Mouse (Mus musculus): ENCODE results near the gene Tet3. TPM values are rescaled to one million over a fixed set of nuclear protein-coding genes. Genes with fewer than 3 reads are reported as not detected.

Tet3 gene
- polyA plus RNA-seq, 1 experiment from 2014 or later: 75.4 TPM

DNA sequence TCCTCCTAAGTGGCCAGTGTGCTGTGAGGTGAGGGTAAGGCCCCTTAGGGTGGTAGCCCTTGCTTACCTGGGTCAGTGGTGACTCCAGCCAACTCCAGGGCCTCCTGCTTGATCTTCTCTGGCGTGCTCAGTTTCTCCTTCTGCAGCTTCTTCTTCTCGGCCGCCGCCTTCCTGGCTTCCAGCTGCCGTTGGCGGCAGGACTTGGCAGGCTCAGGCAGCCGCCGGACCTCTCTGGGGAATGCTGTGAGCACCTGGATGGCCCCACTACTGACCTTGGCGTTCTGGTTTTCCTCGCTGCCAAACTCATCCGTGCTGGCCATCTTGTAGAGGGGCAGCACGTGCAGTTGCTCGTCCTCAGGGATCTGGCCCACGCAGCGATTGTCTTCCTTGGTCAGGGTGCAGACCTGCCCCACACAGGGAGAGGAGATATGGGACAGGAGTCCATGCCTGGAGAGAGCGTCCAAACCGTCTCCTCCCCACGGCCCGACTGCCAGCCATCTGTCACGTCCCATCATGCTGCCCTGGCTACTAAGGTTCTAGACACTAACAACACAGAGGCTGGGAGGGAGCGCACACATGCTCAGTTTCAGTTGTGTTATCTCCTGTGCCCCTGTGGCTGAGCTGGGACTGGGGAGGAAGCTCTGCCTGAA lies 88.4 kb downstream of the Tet3 start:
- Histone ChIP-seq H3K9me3 (no peaks in the 10 kb centered on the region), H3K27me3 (no peaks in the 10 kb centered on the region), H3K4me1 (replicated peaks) (no peaks in the 10 kb centered on the region), H3K27ac (no peak overlapping the region), H3K4me3 (no peak overlapping the region), H3K36me3 (peaks cover 92% of the 10 kb centered on the region), H3K4me2 (no peak overlapping the region), H3K9ac (no peak overlapping the region)
- no peak for ATAC-seq (ENCODE audit: low FRiP score)
- WGBS: 94% methylated on average over 21 of the region's 21 CpGs

GRCm38 (mm10) chr6:83363075-83363474 lies 95.8 kb downstream of the Tet3 start:
- H3K27ac ChIP-seq: no peak overlapping the region

DNA sequence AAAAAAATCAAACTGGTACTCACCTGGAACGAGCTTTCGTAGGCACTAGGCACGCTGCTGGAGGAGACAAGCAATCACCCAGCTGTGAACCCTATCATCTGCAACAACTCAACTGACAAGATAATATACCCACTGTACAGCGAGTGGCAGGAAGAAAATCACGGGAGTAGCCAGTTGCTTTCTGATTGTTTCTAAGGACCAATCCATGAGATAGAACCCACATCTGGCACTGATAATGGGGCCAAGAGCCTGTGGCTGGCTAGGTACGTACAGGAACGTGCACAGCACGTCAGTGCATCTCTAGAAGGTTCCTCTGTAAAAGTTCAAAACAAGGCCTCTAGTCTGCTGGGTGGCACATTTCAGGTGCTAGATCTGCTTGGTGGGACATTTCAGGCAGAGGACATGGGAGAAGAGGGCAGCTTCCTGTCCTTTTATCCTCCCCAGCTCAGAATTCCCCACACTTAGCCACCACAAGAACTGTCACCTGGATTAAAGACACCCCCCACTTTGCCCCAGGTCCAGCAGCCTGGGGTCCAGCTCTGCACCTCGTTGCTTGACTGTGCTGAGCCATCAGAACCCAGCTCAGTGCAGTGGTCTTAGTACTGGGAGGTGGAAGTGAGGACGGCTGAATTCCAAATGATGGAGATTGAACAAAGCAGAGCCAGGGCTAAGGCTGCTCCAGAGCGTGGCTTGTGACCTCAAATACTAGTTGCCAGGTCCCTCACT lies 97.2 kb downstream of the Tet3 start:
- Histone ChIP-seq H3K4me1 (replicated peaks) (no peaks in the 10 kb centered on the region), H3K9me3 (no peaks in the 10 kb centered on the region), H3K36me3 (peaks cover 63% of the 10 kb centered on the region), H3K27me3 (no peaks in the 10 kb centered on the region), H3K9ac (no peak overlapping the region), H3K4me2 (no peak overlapping the region), H3K4me3 (no peak overlapping the region), H3K27ac (no peak overlapping the region)
- no peak for ATAC-seq (ENCODE audit: low FRiP score)
- WGBS: 89% methylated on average over 11 of the region's 11 CpGs

More at GRCm38 (mm10) chr6:83363075-83363474, 95.8 kb downstream of the Tet3 start:
- no peaks in the 10 kb centered on the region for H3K27me3 ChIP-seq
- no peak overlapping the region for H3K9ac ChIP-seq
- no peaks in the 10 kb centered on the region for H3K9me3 ChIP-seq
- no peaks in the 10 kb centered on the region for H3K4me1 ChIP-seq (replicated peaks)
- ATAC-seq (ENCODE audit: low FRiP score): no peak
- no peak overlapping the region for H3K4me3 ChIP-seq
- H3K4me2 ChIP-seq: no peak overlapping the region
- WGBS: 93% methylated on average over 12 of the region's 12 CpGs
- peaks cover 66% of the 10 kb centered on the region for H3K36me3 ChIP-seq

DNA sequence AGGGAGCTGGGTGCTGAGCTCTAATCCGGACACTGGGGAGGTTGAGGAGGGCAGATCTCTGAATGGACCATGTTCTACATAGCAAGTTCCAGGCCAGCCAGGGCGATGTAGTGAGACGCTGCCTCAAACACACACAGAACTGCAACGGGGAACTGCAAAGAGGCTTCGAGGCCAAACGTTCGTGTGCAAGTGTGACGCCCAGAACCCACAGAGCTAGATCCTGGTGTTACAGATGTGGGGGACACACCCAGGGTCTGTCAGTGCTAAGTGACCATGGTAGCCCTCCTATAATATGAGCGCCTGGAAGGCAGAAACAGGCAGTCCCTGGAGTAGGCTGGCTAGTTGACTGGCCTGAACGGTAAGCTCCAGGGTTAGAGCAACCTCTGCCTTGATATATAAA lies 101.4 kb downstream of the Tet3 start:
- Histone ChIP-seq H3K9me3 (no peaks in the 10 kb centered on the region), H3K9ac (no peak overlapping the region), H3K36me3 (peaks cover 75% of the 10 kb centered on the region), H3K4me2 (no peak overlapping the region), H3K4me1 (replicated peaks) (no peaks in the 10 kb centered on the region), H3K4me3 (no peak overlapping the region), H3K27me3 (no peaks in the 10 kb centered on the region), H3K27ac (no peak overlapping the region)
- ATAC-seq (ENCODE audit: low FRiP score): no peak
- WGBS: 94% methylated on average over 10 of the region's 10 CpGs

GRCm38 (mm10) chr6:83356569-83357138 lies 102.2 kb downstream of the Tet3 start:
- Histone ChIP-seq H3K36me3 (peaks cover 73% of the 10 kb centered on the region), H3K4me3 (no peak overlapping the region), H3K4me1 (replicated peaks) (0 out of 2 replicates have a peak, but pooled peaks cover 4% of the 10 kb centered on the region), H3K4me2 (no peak overlapping the region), H3K27me3 (no peaks in the 10 kb centered on the region), H3K9ac (no peak overlapping the region), H3K27ac (no peak overlapping the region), H3K9me3 (no peaks in the 10 kb centered on the region)
- WGBS: 22% methylated on average over 7 of the region's 7 CpGs
- ATAC-seq (ENCODE audit: low FRiP score): peak; percentile 68

GRCm38 (mm10) chr6:83354856-83355781 lies 103.8 kb downstream of the Tet3 start:
- H3K9ac ChIP-seq: no peak overlapping the region
- peaks cover 14% of the 10 kb centered on the region for H3K4me1 ChIP-seq (replicated peaks)
- WGBS: 90% methylated on average over 9 of the region's 9 CpGs
- no peak overlapping the region for H3K27ac ChIP-seq
- no peaks in the 10 kb centered on the region for H3K9me3 ChIP-seq
- H3K4me3 ChIP-seq: no peak overlapping the region
- no peak for ATAC-seq (ENCODE audit: low FRiP score)
- no peaks in the 10 kb centered on the region for H3K27me3 ChIP-seq
- H3K4me2 ChIP-seq: no peak overlapping the region
- H3K36me3 ChIP-seq: peaks cover 63% of the 10 kb centered on the region

- WGBS: 93% methylated on average over 24 of the region's 24 CpGs
- ATAC-seq (ENCODE audit: low FRiP score): no peak
- H3K9ac ChIP-seq: 0 out of 2 replicates have a peak overlapping the region, but pooled peaks have one; percentile 35
Measured at GRCm38 (mm10) chr6:83352666-83353410, 106.0 kb downstream of the Tet3 start.

DNA sequence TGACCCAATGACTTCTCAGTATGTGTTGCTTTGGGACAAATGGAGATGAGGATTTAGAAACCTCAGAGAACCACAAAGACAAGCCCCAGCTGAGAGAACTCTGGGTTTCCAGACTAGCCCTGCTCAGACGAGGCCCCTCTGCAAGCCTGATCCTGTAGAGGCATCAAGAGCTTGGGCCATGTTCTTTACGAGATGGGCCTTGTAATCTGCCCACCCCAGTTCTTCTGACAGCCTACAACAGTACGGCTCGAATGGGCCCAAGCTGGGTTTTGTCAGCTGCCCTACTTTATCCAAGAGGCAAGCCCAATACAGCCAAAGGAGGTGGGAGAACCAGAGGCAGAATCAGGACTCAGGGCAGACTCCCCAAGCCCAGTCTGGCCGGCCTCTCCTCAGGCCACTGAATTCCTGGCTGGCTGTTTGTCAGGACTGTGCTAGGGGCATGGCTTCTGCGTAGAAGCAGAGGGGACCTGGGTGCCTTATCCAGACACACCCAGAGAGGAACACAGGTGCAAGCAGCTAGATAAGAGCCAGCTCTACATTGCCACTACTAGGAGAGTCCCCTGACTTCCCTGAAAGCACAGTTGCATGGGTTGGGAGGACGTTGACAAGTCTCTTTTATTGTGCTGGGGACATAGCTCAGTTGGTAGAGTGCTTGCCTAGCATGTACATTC lies 107.3 kb downstream of the Tet3 start:
- Histone ChIP-seq H3K4me1 (replicated peaks) (peaks cover 24% of the 10 kb centered on the region), H3K9ac (0 out of 2 replicates have a peak overlapping the region, but pooled peaks have one; percentile 35), H3K27ac (no peak overlapping the region), H3K9me3 (no peaks in the 10 kb centered on the region), H3K4me3 (no peak overlapping the region), H3K36me3 (peaks cover 40% of the 10 kb centered on the region), H3K4me2 (no peak overlapping the region), H3K27me3 (no peaks in the 10 kb centered on the region)
- no peak for ATAC-seq (ENCODE audit: low FRiP score)
- 87% methylated on average over 7 of the region's 7 CpGs for WGBS

More at GRCm38 (mm10) chr6:83352666-83353410, 106.0 kb downstream of the Tet3 start:
- Histone ChIP-seq H3K4me3 (no peak overlapping the region), H3K27me3 (no peaks in the 10 kb centered on the region), H3K27ac (no peak overlapping the region), H3K4me1 (replicated peaks) (peaks cover 24% of the 10 kb centered on the region), H3K4me2 (no peak overlapping the region), H3K9me3 (no peaks in the 10 kb centered on the region), H3K36me3 (peaks cover 42% of the 10 kb centered on the region)

- Histone ChIP-seq H3K4me2 (no peak overlapping the region), H3K9me3 (no peaks in the 10 kb centered on the region), H3K27me3 (no peaks in the 10 kb centered on the region), H3K4me3 (no peak overlapping the region), H3K9ac (no peak overlapping the region), H3K4me1 (replicated peaks) (peaks cover 24% of the 10 kb centered on the region), H3K27ac (no peak overlapping the region), H3K36me3 (peaks cover 40% of the 10 kb centered on the region)
- 92% methylated on average over 16 of the region's 16 CpGs for WGBS
- no peak for ATAC-seq (ENCODE audit: low FRiP score)
Measured at GRCm38 (mm10) chr6:83350851-83351405, 108.0 kb downstream of the Tet3 start.

DNA sequence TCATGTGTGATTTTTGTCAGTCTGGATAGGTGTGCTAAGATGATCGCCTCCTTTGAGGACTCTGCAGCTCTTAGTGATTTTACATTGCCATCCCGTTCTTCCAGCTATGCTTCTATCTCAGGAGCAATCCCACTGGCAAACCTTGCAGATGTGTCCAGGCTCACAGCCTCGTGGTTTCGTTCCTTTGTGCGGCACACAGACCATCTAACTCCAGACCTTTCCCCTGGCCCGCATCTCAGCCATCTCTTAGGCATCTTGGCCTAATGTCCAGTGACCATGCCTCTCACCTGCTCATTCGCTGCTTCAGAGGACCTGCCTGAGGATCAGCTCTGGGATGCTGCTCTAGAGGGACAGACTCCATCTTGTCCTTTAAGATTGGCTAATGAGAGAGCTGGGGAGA lies 108.7 kb downstream of the Tet3 start:
- H3K27ac ChIP-seq: no peak overlapping the region
- WGBS: 88% methylated on average over 7 of the region's 7 CpGs
- peak overlapping the region; percentile 96 for H3K9ac ChIP-seq
- H3K9me3 ChIP-seq: no peaks in the 10 kb centered on the region
- peaks cover 24% of the 10 kb centered on the region for H3K4me1 ChIP-seq (replicated peaks)
- ATAC-seq (ENCODE audit: low FRiP score): no peak
- peak overlapping the region; percentile 84 for H3K4me3 ChIP-seq
- H3K27me3 ChIP-seq: no peaks in the 10 kb centered on the region
- peak overlapping the region; percentile 92 for H3K4me2 ChIP-seq
- peaks cover 32% of the 10 kb centered on the region for H3K36me3 ChIP-seq
